Mouse (Mus musculus) G1E (cell line): ENCODE measurements at regions not wholly inside any gene's neighbourhood (a gene's known extent, or its start where the extent isn't known, plus 50 kb on each side); places are given as distances from the start of the nearest gene placed in this dataset.

ENCODE experiments used
- CTCF ChIP-seq: IDR thresholded peaks from 2 replicates; pipeline ENCODE4 v1.5.1; 2012; ENCODE audit warnings: low read depth, low read length, inconsistent platforms, mixed read lengths
- GATA1 ChIP-seq: IDR thresholded peaks from 2 replicates; pipeline ENCODE4 v1.6.1; 2012; ENCODE audit warnings: borderline replicate concordance, low read length, inconsistent platforms, mixed read lengths
- POLR2AphosphoS5 ChIP-seq: IDR thresholded peaks from 2 replicates; pipeline ENCODE4 v1.6.1; 2012; ENCODE audit warnings: low read depth, low read length, inconsistent platforms; ENCODE audit not compliant: insufficient replicate concordance

GRCm38 (mm10) chr5:133754180-133754579, 345.3 kb upstream of the Castor2 start:
- TF ChIP-seq CTCF, result no peak
- no peak for TF ChIP-seq POLR2AphosphoS5
- no peak for TF ChIP-seq GATA1
